Mouse (Mus musculus) cerebellum, postnatal 36 days (tissue): ENCODE measurements around the gene Dgkk.
"Not testable (repeated sequence)": the region's sequence is repeated elsewhere in the genome, so short reads cannot be mapped to it uniquely, and the experiment has no call there.

Experiments used
- DNase-seq, 2 experiments: peaks; one replicate each; pipeline ENCODE4 v3.0.0; 2021 to 2022; ENCODE audit warnings: mixed read lengths in 2 of 2

Dgkk gene

DNA sequence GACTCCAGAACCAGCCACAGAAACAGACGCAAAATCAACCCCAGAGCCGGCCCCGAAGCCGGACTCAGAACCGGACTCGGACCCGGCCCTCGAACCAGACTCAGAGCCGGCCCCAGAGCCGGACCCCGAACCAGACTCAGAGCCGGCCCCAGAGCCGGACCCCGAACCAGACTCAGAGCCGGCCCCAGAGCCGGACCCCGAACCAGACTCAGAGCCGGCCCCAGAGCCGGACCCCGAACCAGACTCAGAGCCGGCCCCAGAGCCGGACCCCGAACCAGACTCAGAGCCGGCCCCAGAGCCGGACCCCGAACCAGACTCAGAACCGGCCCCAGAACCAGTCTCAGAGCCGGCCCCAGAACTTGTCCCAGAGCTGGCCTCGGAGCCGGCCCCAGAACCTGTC lies at the start of gene Dgkk:
Dgkk (plus strand) TSS at position 301 of the 400 bp plus-strand sequence.
- not testable (repeated sequence) for DNase-seq

DNA sequence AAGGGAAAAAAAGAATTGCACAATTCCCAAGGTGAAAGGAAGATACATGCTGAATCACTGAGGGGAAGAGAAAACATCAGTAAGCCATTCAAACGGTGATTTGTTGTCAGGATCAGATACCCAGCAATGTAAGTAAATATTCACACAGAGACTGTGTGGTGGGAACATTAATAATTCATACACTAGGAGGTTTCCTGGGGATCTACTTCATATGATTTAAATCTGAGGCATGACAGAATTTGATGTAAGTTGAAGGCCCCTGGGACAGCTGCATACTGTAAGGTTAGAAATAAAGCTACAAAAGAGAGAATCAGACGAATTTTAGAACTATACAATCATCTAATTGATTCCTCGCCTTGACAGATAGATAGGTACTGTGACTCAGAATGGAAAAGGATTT lies 45.1 kb upstream of the Dgkk start:
- no peak for DNase-seq

DNA sequence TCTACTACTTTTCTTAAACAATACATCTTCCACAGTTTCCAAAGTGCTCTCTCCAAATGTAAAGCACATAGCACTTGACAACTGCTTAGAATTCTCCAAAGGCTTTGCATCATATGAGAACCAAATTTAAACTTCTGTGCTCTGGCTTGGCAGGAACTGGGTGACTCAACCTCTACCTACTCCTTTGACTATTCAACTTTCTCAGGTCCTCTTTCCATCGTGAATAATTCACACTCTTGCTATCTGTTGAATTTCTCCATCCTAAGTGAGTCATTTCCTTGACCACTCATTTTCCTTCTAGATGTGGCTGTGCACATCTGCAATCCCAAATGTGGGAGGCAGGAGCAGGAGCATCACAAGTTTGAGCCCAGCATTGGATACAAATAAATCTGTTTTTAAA lies 28.4 kb upstream of the Dgkk start:
- no peak for DNase-seq

DNA sequence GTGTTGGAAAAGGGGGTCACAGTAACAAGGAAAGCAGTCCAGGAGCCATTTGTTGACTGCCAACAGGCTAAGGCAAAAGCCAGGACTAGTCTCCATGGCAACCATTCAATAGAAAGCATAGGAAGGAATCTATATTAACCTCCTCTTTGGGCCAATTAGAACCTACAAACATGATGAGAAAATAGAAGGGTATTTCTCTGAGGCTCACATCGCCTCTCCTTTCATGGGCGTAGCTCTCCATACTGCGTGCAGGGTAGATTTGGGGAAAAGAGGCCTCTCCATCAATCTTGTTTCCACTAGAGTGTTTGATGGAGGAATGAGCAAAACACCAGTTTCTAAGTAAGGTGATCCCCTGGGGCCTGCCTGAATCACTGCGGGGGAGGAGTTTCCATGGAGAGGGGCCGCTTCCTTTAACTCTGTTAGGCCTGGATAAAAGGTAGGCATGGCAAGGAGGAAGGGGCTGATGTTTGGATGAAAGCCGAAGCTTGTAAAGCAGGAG lies 27.5 kb upstream of the Dgkk start:
- DNase-seq = no peak

DNA sequence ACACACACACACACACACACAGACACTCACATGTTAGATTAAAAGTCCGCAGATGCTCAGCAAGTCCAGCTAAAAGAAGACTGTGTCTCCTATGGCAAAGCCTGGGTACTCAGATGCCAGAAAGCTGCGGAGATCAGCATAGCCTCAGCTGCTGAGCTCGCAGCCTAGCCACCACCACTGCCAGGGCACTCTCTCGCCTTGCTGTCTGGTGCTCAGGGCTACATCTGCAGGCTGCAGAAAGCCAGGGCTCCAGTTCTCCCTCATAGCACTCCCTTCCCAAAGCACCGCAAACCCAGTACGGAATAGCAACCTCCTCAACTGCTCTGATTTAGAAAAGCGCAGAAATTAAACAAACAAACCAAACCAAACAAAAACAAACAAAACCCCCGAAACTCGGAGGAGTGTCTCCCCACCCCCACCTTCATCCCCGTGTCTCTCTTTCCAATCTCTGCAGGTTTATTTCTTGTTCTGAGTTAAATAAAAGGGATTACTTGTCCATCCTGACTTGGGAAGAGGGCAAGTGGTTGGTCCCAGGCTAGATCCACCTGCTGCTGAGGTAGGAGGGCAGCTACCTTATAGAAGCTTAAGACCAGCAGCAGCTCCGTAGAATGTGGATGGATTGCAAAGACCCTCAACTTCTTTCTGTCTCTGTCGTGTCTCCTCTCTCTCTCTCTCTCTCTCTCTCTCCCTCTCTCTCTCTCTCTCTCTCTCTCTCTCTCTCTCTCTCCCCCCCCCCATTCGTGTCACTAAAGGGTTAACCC lies 1.4 kb upstream of the Dgkk start:
- no peak for DNase-seq

DNA sequence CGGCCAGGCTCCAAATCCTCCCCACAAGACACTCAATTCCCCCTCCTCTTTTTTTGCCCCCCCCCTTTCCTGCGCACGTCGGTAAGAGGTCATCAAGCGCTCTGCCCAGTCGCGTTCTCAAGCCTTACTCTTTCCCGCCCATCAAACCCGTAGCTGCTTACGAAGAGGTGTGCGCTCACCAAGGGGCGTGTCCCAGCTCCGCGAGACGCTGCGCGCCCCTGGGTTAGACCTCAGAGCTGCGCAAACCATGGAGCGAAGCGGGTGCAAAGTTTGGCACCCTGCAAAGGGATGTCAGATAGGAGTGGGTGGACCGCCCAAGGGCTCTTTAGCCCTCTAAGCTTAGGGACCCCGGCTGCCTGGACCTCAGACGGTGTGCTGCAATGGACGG lies 862 bp upstream of the Dgkk start:
- DNase-seq = peak in 1 of 2 experiments; percentile 4

DNA sequence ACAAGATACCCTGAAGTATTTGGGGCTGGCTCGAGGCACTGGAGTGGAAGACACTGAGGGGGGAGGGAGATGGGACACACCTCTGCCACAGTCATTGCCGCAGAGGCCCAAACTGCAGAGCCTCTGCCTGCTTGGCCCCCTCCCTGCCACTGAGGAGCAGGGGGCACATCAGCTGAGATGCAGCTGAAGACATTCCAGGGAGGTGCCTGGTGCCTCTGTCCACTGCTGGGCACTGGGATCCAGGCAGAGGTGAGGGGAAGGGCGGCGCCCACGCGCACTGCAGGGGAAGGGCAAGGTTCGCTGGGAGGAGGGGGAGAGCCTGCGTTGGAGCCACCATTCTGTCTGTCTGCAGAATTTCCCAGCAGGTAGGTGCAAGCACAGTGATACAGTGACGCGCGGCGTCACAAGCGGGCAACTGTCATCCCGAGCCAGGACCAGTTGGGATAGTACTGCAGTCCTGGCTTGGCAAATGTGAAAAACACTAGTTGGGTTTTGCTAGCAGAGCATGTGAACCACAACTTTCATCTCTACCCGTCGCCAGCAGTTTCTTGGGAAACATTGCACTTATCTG lies 948 bp downstream of the Dgkk start:
- no peak for DNase-seq

DNA sequence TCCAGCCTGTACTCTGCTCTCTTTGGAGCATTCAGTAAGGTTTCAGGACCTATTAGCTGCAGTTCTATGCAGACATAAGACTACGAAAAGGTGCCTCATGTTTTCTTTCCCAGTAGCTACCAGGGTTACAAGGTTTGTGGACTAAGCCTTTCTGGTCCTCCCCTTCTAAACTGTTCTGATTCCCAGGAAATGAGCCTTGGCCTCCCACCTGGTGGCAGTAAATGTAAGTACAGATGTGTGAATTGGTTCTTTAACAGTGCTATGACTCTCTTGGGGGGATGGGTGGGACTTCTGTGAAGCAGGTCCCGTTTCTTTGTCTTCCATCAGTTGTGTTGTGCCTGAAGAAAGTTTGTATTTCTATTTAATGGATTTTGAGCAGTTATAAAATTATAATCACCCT lies 53.4 kb downstream of the Dgkk start:
- no peak for DNase-seq

DNA sequence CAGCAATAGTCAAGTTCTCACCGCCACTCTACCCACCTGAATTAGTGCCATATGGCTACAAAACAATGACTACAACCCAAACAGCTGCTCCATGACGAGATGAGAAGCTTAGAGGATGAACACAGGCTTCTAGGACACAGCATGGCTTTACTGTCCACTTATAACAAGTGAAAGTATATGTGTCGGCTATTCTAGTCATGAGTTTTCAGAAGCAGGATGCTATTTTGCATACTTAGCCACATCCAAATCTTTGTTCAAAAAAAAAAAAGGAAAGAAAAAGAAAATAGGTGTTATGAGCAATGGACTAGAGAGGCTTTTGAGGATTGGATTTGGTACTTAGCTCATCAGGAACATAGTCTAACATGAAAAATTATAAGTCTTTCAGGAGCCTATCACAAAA lies 74.4 kb downstream of the Dgkk start:
- no peak for DNase-seq

DNA sequence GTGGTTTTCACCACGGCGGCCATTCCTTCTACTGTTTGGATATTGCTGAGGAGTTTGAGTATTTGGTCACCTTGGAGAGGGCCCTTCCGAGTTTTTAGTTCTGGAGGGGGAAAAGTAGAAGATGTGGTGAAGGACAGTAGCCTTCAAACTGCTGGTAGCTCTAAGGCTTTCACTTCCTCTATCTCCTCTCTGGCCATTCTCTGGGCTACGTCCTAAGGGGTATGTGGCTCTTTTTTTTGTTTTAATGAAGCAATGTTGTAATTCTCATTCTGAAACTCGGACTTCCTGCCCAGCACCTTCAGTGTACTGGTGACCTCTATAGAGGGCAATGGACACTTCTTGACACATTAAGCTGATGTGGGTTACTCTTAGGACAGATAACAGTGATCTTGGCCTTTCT lies 75.0 kb downstream of the Dgkk start:
- DNase-seq = no peak

DNA sequence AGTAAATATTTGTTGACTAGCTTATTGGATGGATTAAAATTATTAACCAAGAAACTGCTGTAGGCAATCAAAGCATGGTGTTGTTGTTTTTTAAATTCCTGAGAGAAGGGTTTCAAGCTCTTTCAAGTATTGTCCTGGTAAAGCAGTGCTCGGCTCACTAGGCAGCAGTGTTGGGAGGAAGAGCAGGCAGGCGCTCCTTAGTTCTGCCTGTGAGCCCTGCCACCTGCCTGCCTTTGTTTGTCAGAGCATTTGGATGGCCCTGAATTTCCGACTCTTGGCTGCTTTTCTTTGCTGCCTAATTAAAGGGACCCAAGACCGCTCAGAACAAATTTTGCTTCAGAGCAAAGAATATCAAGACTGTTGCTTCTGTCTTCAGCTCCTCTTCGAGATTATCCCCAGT lies 114.8 kb downstream of the Dgkk start:
- DNase-seq = no peak

DNA sequence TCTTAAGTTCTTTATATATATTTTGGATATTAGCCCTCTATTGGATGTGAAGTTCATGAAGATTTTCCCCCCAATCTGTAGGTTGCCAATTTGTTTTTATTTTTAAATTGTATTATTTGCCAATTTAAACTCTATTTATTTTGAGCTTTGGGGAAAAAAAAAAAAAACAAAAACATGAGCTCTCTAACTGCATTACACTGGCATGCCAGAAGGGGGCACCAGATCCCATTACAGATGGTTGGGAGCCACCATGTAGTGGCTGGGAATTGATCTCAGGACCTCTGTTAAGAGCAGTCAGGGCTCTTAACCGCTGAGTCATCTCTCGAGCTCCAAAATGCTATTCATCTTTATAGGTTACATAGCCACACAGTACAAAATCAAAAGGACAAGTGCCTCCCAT lies 131.9 kb downstream of the Dgkk start:
- DNase-seq = no peak

DNA sequence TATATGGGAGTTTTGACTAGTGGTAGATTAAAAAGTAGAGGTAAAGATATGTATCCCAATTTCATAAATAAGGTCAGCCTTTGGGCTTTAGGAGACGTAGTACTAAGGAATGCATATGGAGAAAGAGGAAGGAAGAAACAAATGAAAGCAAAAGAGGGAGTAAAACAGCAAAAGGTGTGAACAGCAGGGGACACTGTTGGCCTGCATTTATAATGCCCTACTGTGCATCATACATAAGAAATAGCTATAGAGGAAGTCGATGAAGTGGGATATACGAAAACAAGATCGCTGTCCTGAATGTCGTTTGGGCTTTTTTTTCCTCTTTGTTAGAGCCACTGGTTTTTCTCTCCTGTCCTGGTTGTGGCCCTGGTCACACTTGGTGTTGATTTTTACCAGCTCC lies 143.1 kb downstream of the Dgkk start:
- no peak for DNase-seq

DNA sequence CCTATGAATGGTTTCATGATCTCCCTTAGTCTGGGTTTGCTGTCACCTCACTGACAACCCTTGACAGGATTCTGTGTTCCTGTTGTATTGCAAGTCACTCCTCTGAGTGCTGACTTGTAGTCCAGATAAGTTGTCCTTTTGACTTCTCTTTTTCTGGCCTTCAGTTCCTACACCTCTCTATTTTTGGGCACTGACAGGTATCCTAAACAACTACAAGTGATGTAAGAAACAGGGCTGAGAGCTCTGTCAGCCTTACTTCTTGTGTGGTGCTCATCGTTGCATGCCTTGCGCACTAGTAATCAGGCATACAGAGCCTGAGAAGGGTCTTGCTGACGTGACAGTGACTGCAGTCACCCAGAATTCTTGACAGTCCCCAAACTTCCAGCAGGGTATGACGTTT lies 147.1 kb downstream of the Dgkk start:
- no peak for DNase-seq

DNA sequence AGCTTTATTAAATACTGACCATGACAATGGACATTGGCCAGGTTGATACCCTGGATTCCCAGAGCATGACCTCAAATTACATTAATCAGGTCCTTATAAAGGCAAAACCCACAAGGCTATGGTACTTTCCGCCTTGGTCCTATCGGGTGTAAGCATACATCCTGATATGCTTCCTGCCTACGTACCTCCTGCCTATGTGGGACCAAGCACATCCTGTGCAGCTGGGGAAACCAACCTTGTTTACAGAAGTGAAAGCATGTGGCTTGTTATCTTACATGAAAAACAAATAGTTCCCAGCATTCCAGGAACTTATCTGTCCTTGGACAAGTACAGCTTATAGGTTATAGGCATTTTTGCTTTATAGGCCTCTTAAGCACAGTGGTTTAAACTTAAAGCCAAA lies 189.5 kb downstream of the Dgkk start:
- no peak for DNase-seq

DNA sequence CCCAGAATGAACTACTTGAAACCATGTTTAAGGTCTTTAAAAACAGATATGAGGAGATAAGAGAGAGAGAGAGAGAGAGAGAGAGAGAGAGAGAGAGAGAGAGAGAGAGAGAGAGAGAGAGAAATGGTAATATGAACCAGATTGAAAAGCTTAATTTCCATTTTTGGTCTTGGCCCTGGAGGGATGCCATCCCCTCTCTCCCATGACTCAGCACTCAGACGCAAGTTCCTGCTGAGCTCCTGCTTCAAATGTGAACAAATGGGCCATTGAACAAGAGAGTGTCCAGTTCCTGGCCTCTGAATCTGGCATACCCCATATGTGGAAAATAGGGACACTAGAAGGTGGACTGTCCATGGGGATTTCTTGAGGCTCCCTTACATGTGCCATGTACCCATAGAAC lies 192.8 kb downstream of the Dgkk start:
- no peak for DNase-seq

DNA sequence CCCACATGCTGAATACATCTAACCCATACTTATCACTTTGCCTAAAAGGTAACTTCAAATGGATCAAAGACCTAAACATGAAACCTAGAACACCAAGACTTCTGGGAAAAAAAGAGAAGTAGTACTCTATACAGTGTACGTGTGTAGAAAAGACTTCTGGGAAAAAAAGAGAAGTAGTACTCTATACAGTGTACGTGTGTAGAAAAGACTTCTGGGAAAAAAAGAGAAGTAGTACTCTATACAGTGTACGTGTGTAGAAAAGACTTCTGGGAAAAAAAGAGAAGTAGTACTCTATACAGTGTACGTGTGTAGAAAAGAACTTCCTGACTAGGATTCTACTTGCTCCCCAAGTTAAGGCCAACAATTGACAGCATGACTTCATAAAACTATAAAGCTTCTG lies 204.8 kb downstream of the Dgkk start:
- not testable (repeated sequence) for DNase-seq
